Mouse (Mus musculus) heart, postnatal 0 days (tissue): ENCODE data around the gene Lpxn. TPM values are rescaled to one million over a fixed set of nuclear protein-coding genes. Genes with fewer than 3 reads are reported as not detected.

Source experiments
- ATAC-seq: fragments of 200-750 bp; cut with Nextera tagmentation; 2 replicates; pipeline ENCODE4 v1.8.0; 2017; ENCODE audit warnings: low read depth, moderate number of reproducible peaks, moderate library complexity; ENCODE audit not compliant: insufficient read depth
- DNase-seq: peaks from one replicate; pipeline ENCODE4 v3.0.0-alpha.2; 2016; ENCODE audit warnings: low spot score
- H3K27ac ChIP-seq: fragments of 300-500 bp; sonication (generic); 2 replicates; pipeline ENCODE4 v1.5.1; 2014; ENCODE audit warnings: low read depth, mild to moderate bottlenecking
- H3K27me3 ChIP-seq: fragments of 300-500 bp; sonication (generic); 2 replicates; pipeline ENCODE4 v1.6.1; 2014; ENCODE audit warnings: low read length, mixed read lengths; ENCODE audit not compliant: control insufficient read depth, insufficient read depth
- H3K36me3 ChIP-seq: fragments of 300-500 bp; sonication (generic); replicated peaks from 2 replicates; pipeline ENCODE4 v1.6.1; 2014; ENCODE audit warnings: low read length, mixed read lengths; ENCODE audit not compliant: control insufficient read depth, insufficient read depth
- H3K4me1 ChIP-seq: fragments of 300-500 bp; sonication (generic); 2 replicates; pipeline ENCODE4 v1.6.1; 2014; ENCODE audit warnings: antibody characterized with exemption; ENCODE audit not compliant: control insufficient read depth, insufficient read depth
- H3K4me2 ChIP-seq: fragments of 300-500 bp; sonication (generic); 2 replicates; pipeline ENCODE4 v1.6.1; 2014; ENCODE audit warnings: low read depth, mild to moderate bottlenecking, low read length, moderate library complexity
- H3K4me3 ChIP-seq: fragments of 300-500 bp; sonication (generic); 2 replicates; pipeline ENCODE4 v1.5.1; 2014; ENCODE audit warnings: low read depth, low read length
- H3K9ac ChIP-seq: fragments of 300-500 bp; sonication (generic); replicated peaks from 2 replicates; pipeline ENCODE4 v1.6.1; 2014; ENCODE audit warnings: low read depth, low read length, mixed read lengths
- H3K9me3 ChIP-seq: fragments of 300-500 bp; sonication (generic); replicated peaks from 2 replicates; pipeline ENCODE4 v1.6.1; 2016; ENCODE audit warnings: low read length; ENCODE audit not compliant: control insufficient read depth
- CTCF ChIP-seq: IDR thresholded peaks from 2 replicates; pipeline ENCODE4 v1.5.1; 2016; ENCODE audit warnings: antibody characterized with exemption, control low read depth, low read depth
- EP300 ChIP-seq: IDR thresholded peaks from 2 replicates; pipeline ENCODE4 v1.6.1; 2016; ENCODE audit warnings: antibody characterized with exemption, low read depth
- WGBS: fragments of 180-500 bp; shearing (Covaris S2); extraction: QIAGEN DNeasy Blood & Tissue Kit; methylation state at CpG from one replicate; pipeline ENCODE4 v1.1.7; 2014; 5-methylcytosine and 5-hydroxymethylcytosine counted together
- polyA plus RNA-seq: library from polyadenylated mRNA; unstranded; fragments of >200 nt; fragmentation: Nextera tagmentation; extraction: Ambion mirVana; gene quantifications from 2 replicates; pipeline ENCODE4 v1.2.1, GENCODE M21; 2015
- total RNA-seq: library from RNA; depleted of rRNA; stranded (reverse); fragments of >200 nt; gene quantifications from 2 replicates; pipeline ENCODE4 v1.2.3, GENCODE M21; 2014; ENCODE audit warnings: low replicate concordance; rRNA removed

The Lpxn gene
- 0.27 and 1.3 TPM in 2 replicates for total RNA-seq
- polyA plus RNA-seq = 0.89 and 1.0 TPM in 2 replicates

- peak; percentile 100 for DNase-seq
- Histone ChIP-seq H3K4me2 (peak within 1 kb of the TSS; percentile 97), H3K9ac (peak within 1 kb of the TSS; percentile 100), H3K36me3 (no peaks in the 10 kb centered on the region), H3K9me3 (no peaks in the 10 kb centered on the region), H3K27me3 (no peaks in the 10 kb centered on the region), H3K27ac (peak within 1 kb of the TSS; percentile 100), H3K4me1 (peaks cover 14% of the 10 kb centered on the region), H3K4me3 (peak within 1 kb of the TSS; percentile 99)
- peak; percentile 93 for ATAC-seq
- no peak for TF ChIP-seq CTCF
- peak; percentile 91 for TF ChIP-seq EP300
- whole genome bisulfite sequencing = under 1% methylated on average over 55 of the region's 76 CpGs
Measured at GRCm38 (mm10) chr19:12795511-12796327, at the start of gene Lpxn, which contains the start of gene Zfp91. TSS of gene Lpxn (plus strand) at chr19:12796193. TSS of gene Zfp91 (minus strand) at chr19:12796126.

- H3K27ac ChIP-seq = no peak overlapping the region
- DNase-seq = no peak
- H3K4me2 ChIP-seq = no peak overlapping the region
- H3K9ac ChIP-seq = no peak overlapping the region
- H3K36me3 ChIP-seq = no peaks in the 10 kb centered on the region
- WGBS = 65% methylated on average over 3 of the region's 3 CpGs
- H3K4me3 ChIP-seq = no peak overlapping the region
- TF ChIP-seq CTCF (no peak), EP300 (no peak)
- no peak for ATAC-seq
- H3K4me1 ChIP-seq = no peaks in the 10 kb centered on the region
- H3K9me3 ChIP-seq = no peaks in the 10 kb centered on the region
- H3K27me3 ChIP-seq = no peaks in the 10 kb centered on the region
Measured at GRCm38 (mm10) chr19:12756286-12756685, 39.7 kb upstream of the Lpxn start.

- TF ChIP-seq EP300 (no peak), CTCF (no peak)
- DNase-seq (no peak), ATAC-seq (no peak)
- no peak overlapping the region for H3K4me2 ChIP-seq
- no peaks in the 10 kb centered on the region for H3K27me3 ChIP-seq
- H3K27ac ChIP-seq = no peak overlapping the region
- H3K9me3 ChIP-seq = no peaks in the 10 kb centered on the region
- H3K9ac ChIP-seq = no peak overlapping the region
- no peak overlapping the region for H3K4me3 ChIP-seq
- H3K4me1 ChIP-seq = no peaks in the 10 kb centered on the region
- peaks cover 17% of the 10 kb centered on the region for H3K36me3 ChIP-seq
- 72% methylated on average over 1 of the region's 1 CpGs for WGBS
Measured at GRCm38 (mm10) chr19:12758936-12759478, 37.0 kb upstream of the Lpxn start.

GRCm38 (mm10) chr19:12759656-12760055 lies 36.3 kb upstream of the Lpxn start:
- Histone ChIP-seq H3K4me1 (no peaks in the 10 kb centered on the region), H3K9me3 (no peaks in the 10 kb centered on the region), H3K27ac (no peak overlapping the region), H3K27me3 (no peaks in the 10 kb centered on the region), H3K36me3 (peaks cover 23% of the 10 kb centered on the region), H3K9ac (no peak overlapping the region), H3K4me3 (no peak overlapping the region), H3K4me2 (no peak overlapping the region)
- DNase-seq (no peak), ATAC-seq (no peak)
- 62% methylated on average over 2 of the region's 2 CpGs for WGBS
- TF ChIP-seq CTCF (no peak), EP300 (no peak)

GRCm38 (mm10) chr19:12762212-12763130 lies 33.5 kb upstream of the Lpxn start:
- Histone ChIP-seq H3K27ac (no peak overlapping the region), H3K4me3 (no peak overlapping the region), H3K9me3 (no peaks in the 10 kb centered on the region), H3K36me3 (peaks cover 30% of the 10 kb centered on the region), H3K4me1 (no peaks in the 10 kb centered on the region), H3K27me3 (no peaks in the 10 kb centered on the region), H3K4me2 (no peak overlapping the region), H3K9ac (no peak overlapping the region)
- ATAC-seq (no peak), DNase-seq (no peak)
- 65% methylated on average over 2 of the region's 2 CpGs for WGBS
- TF ChIP-seq CTCF (peak; percentile 29), EP300 (no peak)
